Mouse (Mus musculus): Measurements from ENCODE around the gene H3f3b. TPM values are rescaled to one million over a fixed set of nuclear protein-coding genes. Genes with fewer than 3 reads are reported as not detected.

H3f3b gene
- polyA plus RNA-seq, 1 experiment from 2014 or later = 2,293 TPM

DNA sequence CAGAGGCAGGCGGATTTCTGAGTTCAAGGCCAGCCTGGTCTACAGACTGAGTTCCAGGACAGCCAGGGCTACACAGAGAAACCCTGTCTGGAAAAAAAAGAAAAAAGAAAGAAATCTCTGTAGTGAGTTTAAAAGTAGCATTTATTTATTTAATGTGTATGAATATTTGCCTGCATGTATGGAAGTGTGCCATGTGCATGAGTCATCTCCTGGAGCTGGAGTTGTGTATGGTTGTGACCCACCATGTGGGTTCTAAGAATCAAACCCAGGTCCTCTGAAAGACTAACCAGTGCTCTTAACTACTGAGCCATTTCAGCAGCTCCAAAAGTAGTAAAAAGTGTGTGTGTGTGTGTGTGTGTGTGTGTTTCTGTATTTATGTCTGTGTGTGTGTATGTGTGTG is 15.5 kb upstream of the H3f3b start:
- Histone ChIP-seq H3K27me3 (no peaks in the 10 kb centered on the region), H3K4me2 (replicated peaks) (no peak overlapping the region), H3K4me1 (no peaks in the 10 kb centered on the region), H3K4me3 (no peak overlapping the region), H3K9me3 (no peaks in the 10 kb centered on the region), H3K27ac (no peak overlapping the region), H3K36me3 (peaks cover 69% of the 10 kb centered on the region), H3K9ac (no peak overlapping the region)
- ATAC-seq (ENCODE audit: insufficient number of reproducible peaks, insufficient read depth, low FRiP score, low TSS enrichment) = no peak
- 87% methylated on average over 1 of the region's 1 CpGs for WGBS

DNA sequence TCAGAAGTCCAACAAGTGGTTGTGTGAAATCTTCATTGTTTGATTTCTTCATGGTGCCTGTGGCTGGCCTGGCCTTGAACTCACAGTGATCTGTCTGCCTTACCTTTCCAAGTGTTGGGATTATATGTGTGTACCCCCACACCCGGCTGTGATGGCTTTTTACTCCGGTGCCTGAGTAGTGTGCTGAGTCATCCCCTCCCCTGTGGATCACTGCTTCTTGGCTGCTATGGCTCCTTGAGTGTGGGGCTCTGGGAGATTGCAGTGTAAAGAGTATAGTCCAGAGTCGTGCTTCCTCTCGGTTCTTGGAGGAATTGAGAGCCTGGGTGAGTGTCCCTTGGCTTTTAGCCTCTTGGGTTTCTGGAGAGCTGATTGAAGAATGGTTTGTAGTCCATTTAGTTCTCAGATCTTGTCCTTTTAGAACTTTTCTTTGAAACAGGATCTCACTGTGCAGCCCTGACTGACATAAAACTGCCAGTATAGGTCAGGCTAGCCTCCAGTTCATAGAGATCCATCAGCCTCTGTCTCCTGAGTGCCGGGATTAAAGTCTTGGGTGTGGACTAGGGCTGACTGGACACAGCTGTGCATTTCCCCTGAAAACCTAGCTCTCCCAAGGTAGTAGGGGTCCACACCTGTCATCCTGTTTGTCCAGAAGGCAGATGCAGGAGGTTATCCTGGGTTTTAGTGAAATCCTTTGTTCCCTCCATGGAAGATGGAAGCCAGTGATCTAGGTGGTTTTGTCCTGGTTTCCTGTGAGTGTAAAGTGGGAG is 14.8 kb upstream of the H3f3b start:
- no peak overlapping the region for H3K9ac ChIP-seq
- no peaks in the 10 kb centered on the region for H3K4me1 ChIP-seq
- H3K4me3 ChIP-seq = no peak overlapping the region
- H3K36me3 ChIP-seq = peaks cover 61% of the 10 kb centered on the region
- no peak overlapping the region for H3K27ac ChIP-seq
- WGBS = 87% methylated on average over 5 of the region's 5 CpGs
- no peaks in the 10 kb centered on the region for H3K27me3 ChIP-seq
- ATAC-seq (ENCODE audit: insufficient number of reproducible peaks, insufficient read depth, low FRiP score, low TSS enrichment) = no peak
- no peaks in the 10 kb centered on the region for H3K9me3 ChIP-seq
- no peak overlapping the region for H3K4me2 ChIP-seq (replicated peaks)

DNA sequence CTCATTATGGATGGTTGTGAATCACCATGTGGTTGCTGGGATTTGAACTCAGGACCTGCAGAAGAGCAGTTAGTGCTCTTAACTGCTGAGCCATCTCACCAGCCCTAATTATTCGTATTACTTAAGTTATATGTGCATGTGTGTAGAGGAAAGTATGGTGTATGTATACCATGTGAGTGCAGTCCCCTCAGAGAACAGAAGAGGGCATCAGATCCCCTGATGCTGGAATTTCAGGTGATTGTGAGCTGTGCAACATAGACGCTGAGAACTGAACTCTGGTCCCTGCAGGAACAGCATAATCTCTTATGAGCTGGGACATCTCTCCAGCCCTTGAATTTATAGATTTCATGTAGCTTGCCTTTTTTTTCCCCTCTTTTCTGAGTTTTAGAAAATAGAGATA is 14.1 kb upstream of the H3f3b start:
- no peak for ATAC-seq (ENCODE audit: insufficient number of reproducible peaks, insufficient read depth, low FRiP score, low TSS enrichment)
- H3K36me3 ChIP-seq = peaks cover 56% of the 10 kb centered on the region

GRCm38 (mm10) chr11:116040593-116040992 is 12.8 kb upstream of the H3f3b start:
- Histone ChIP-seq H3K4me1 (no peaks in the 10 kb centered on the region), H3K27me3 (no peaks in the 10 kb centered on the region), H3K4me2 (replicated peaks) (no peak overlapping the region), H3K27ac (no peak overlapping the region), H3K36me3 (peaks cover 50% of the 10 kb centered on the region), H3K9me3 (no peaks in the 10 kb centered on the region), H3K4me3 (no peak overlapping the region), H3K9ac (no peak overlapping the region)
- 90% methylated on average over 6 of the region's 6 CpGs for WGBS
- no peak for ATAC-seq (ENCODE audit: insufficient number of reproducible peaks, insufficient read depth, low FRiP score, low TSS enrichment)

More for the DNA sequence above, 14.1 kb upstream of the H3f3b start:
- WGBS = 95% methylated on average over 2 of the region's 2 CpGs
- Histone ChIP-seq H3K4me2 (replicated peaks) (no peak overlapping the region), H3K9ac (no peak overlapping the region), H3K4me1 (no peaks in the 10 kb centered on the region), H3K4me3 (no peak overlapping the region), H3K27ac (no peak overlapping the region), H3K9me3 (no peaks in the 10 kb centered on the region), H3K27me3 (no peaks in the 10 kb centered on the region)

DNA sequence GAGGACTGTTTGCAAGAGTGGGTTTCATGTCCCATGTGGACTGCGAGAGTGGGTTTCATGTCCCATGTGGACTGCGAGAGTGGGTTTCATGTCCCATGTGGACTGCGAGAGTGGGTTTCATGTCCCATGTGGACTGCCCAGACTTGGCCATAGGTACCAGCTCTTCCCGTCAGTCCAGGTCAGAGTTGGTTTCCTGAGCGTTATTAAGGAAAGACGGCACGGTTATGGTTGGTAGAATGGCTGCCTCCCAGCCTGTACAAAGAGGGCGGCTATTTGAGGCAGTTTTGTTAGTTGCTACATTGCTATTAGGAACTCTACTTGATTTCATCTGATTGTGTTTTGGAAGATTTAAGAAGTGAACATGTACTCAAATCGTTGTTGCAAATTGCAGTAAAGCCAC is 10.1 kb upstream of the H3f3b start:
- ATAC-seq (ENCODE audit: insufficient number of reproducible peaks, insufficient read depth, low FRiP score, low TSS enrichment) = no peak
- Histone ChIP-seq H3K36me3 (peaks cover 45% of the 10 kb centered on the region), H3K9ac (no peak overlapping the region), H3K27me3 (no peaks in the 10 kb centered on the region), H3K4me3 (no peak overlapping the region), H3K4me2 (replicated peaks) (no peak overlapping the region), H3K9me3 (no peaks in the 10 kb centered on the region), H3K4me1 (no peaks in the 10 kb centered on the region; the same call in 1 of the 2 replicates), H3K27ac (no peak overlapping the region)
- 92% methylated on average over 9 of the region's 9 CpGs for WGBS

DNA sequence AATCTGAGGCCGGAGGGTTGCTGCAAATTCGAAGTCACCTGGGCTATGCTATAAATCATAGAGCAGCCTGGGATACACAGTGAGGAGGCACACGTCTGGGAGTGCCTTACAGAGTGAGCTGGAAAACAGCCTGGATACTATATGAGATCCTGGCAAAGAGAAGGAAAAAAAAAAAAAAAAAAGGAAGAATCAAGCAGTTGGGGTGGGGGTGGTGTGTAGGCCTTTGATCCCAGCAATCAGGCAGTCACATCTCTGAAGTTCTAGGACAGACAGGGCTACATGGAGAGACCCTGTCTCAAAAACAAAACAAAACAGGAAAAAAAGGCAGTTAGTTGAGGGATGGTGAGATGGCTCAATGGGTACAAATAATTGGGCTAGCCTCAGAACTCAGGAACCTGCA is 8.9 kb upstream of the H3f3b start:
- no peak overlapping the region for H3K9ac ChIP-seq
- H3K27me3 ChIP-seq = no peaks in the 10 kb centered on the region
- peaks cover 36% of the 10 kb centered on the region for H3K36me3 ChIP-seq
- no peak for ATAC-seq (ENCODE audit: insufficient number of reproducible peaks, insufficient read depth, low FRiP score, low TSS enrichment)
- no peak overlapping the region for H3K27ac ChIP-seq
- H3K9me3 ChIP-seq = no peaks in the 10 kb centered on the region
- WGBS = 92% methylated on average over 3 of the region's 3 CpGs
- H3K4me3 ChIP-seq = no peak overlapping the region
- H3K4me2 ChIP-seq (replicated peaks) = no peak overlapping the region
- peaks cover 10% of the 10 kb centered on the region for H3K4me1 ChIP-seq

GRCm38 (mm10) chr11:116034584-116034983 is 6.8 kb upstream of the H3f3b start:
- no peak overlapping the region for H3K27ac ChIP-seq
- H3K9me3 ChIP-seq = no peaks in the 10 kb centered on the region
- no peak for ATAC-seq (ENCODE audit: insufficient number of reproducible peaks, insufficient read depth, low FRiP score, low TSS enrichment)
- no peak overlapping the region for H3K4me2 ChIP-seq (replicated peaks)
- H3K4me3 ChIP-seq = no peak overlapping the region
- H3K36me3 ChIP-seq = peaks cover 23% of the 10 kb centered on the region
- WGBS = 96% methylated on average over 6 of the region's 6 CpGs
- H3K9ac ChIP-seq = no peak overlapping the region
- H3K27me3 ChIP-seq = no peaks in the 10 kb centered on the region
- peaks cover 17% of the 10 kb centered on the region for H3K4me1 ChIP-seq

GRCm38 (mm10) chr11:116030898-116031845 is 3.4 kb upstream of the H3f3b start:
- 0 out of 2 replicates have a peak, but pooled peaks cover 8% of the 10 kb centered on the region for H3K36me3 ChIP-seq
- H3K4me3 ChIP-seq = peak overlapping the region; percentile 62
- peak overlapping the region; percentile 90 for H3K4me2 ChIP-seq (replicated peaks)
- no peaks in the 10 kb centered on the region for H3K9me3 ChIP-seq
- no peaks in the 10 kb centered on the region for H3K27me3 ChIP-seq
- peaks cover 17% of the 10 kb centered on the region for H3K4me1 ChIP-seq
- ATAC-seq (ENCODE audit: insufficient number of reproducible peaks, insufficient read depth, low FRiP score, low TSS enrichment) = 0 out of 2 replicates have a peak, but pooled peaks have one; percentile 8
- peak overlapping the region; percentile 99 for H3K27ac ChIP-seq
- peak overlapping the region; percentile 89 for H3K9ac ChIP-seq
- 28% methylated on average over 14 of the region's 14 CpGs for WGBS

- H3K4me3 ChIP-seq = peak within 1 kb of the TSS; percentile 62
- peaks cover 17% of the 10 kb centered on the region for H3K4me1 ChIP-seq
- H3K9me3 ChIP-seq = no peaks in the 10 kb centered on the region
- H3K27me3 ChIP-seq = no peaks in the 10 kb centered on the region
- peak within 1 kb of the TSS; percentile 89 for H3K9ac ChIP-seq
- WGBS = under 1% methylated on average over 67 of the region's 67 CpGs
- peak; percentile 92 for ATAC-seq (ENCODE audit: insufficient number of reproducible peaks, insufficient read depth, low FRiP score, low TSS enrichment)
- H3K36me3 ChIP-seq = 0 out of 2 replicates have a peak, but pooled peaks cover 7% of the 10 kb centered on the region
- peak within 1 kb of the TSS; percentile 90 for H3K4me2 ChIP-seq (replicated peaks)
- peak within 1 kb of the TSS; percentile 99 for H3K27ac ChIP-seq
Measured at GRCm38 (mm10) chr11:116030088-116030897, 2.5 kb upstream of the H3f3b start, which contains the start of gene Unk. Gene Unk (plus strand): TSS chr11:116030322.

DNA sequence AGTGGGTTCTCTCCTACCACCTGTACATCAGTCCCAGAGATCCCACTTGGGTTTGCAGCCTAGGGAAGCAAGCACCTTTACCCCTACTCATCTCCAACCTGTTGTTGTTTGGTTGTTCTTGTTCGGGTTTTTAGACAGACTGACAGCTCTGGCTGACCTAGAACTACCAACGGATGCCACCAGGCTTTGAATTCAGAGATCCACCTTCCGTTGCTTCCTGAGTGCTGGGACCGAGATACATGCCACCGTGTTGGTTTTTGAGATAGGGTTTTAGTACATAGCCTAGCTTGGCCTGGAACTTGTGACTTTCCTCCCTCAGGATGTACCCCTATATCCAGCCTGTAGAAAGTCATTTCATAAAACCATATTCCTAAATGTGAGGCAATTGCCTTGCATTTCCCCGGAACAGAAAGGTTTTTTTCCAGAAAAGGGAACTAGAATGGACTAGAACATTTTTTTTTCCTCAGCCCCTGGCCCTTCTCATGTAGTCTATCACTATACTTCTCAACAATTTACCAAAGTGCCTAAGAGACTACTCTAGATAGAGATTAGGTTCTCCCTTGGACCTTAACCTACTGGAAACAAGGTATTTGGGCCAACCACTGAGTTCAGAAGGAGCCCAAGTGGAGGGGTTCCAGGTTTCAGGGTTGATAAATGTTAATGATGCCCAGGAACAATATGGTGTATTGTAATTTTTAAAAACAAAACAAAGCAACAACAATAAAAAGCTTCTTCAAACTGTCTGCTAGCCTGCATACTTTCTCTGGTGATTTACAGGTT is 1.5 kb upstream of the H3f3b start:
- Histone ChIP-seq H3K4me1 (peaks cover 17% of the 10 kb centered on the region), H3K4me3 (peak overlapping the region; percentile 62), H3K27ac (no peak overlapping the region), H3K9ac (peak overlapping the region; percentile 45), H3K4me2 (replicated peaks) (peak overlapping the region; percentile 50), H3K36me3 (no peaks in the 10 kb centered on the region), H3K9me3 (no peaks in the 10 kb centered on the region), H3K27me3 (no peaks in the 10 kb centered on the region)
- 83% methylated on average over 6 of the region's 6 CpGs for WGBS
- ATAC-seq (ENCODE audit: insufficient number of reproducible peaks, insufficient read depth, low FRiP score, low TSS enrichment) = no peak
